Mouse (Mus musculus) left cerebral cortex, postnatal 10 days (tissue): Measurements from ENCODE around the gene Podnl1. TPM values are rescaled to one million over a fixed set of nuclear protein-coding genes. Genes with fewer than 3 reads are reported as not detected.

ENCODE experiments used
- DNase-seq, 2 experiments: peaks; one replicate each; pipeline ENCODE4 v3.0.0; 2021 to 2022; ENCODE audit warnings: low spot score in 2 of 2, mixed read lengths in 1 of 2; ENCODE audit errors: extremely low spot score in 1 of 2
- intact Hi-C: fragments of 180-260 bp; cut with DNase I; formaldehyde crosslinking; loops from one replicate; pipeline ENCODE4 v1.15.1; 2025
- microRNA-seq: library from miRNA; unstranded; fragments of <30 nt; microRNA quantifications from one replicate; pipeline ENCODE4 v1.2.0, GENCODE M21; 2022
- total RNA-seq, 2 experiments: library from RNA; stranded (reverse); gene quantifications; 2 replicates each; pipeline ENCODE4 v1.2.3; 2021

Gene Podnl1
- total RNA-seq, 2 experiments from 2014 or later: not detected

- intact Hi-C loops: no loop called here
- no peak for DNase-seq
Measured at GRCm38 (mm10) chr8:84178592-84178991, 52.8 kb downstream of the Podnl1 start.

GRCm38 (mm10) chr8:84179946-84180345, 54.2 kb downstream of the Podnl1 start:
- intact Hi-C loops: no loop called here
- no peak for DNase-seq

GRCm38 (mm10) chr8:84180530-84181190, 54.9 kb downstream of the Podnl1 start:
- intact Hi-C loops: no loop called here
- DNase-seq: peak in 1 of 2 experiments; percentile 68

Small RNA genes lying within 50 kb of the gene (microRNA-seq; reads per million reads assigned to microRNA genes)
- not detected for gene Gm25110
- gene Mir181c: 4,336 reads per million, percentile 90 among the genes with 10 or more reads in this experiment
- gene Mir181d: 5,807 reads per million, percentile 92 among the genes with 10 or more reads in this experiment
- gene Mir709: not detected

Other genes starting within 250 kb of the Podnl1 start
- 100 to 1,000 TPM; 445 to 464 TPM for gene Adgrl1, start 225.9 kb upstream of the Podnl1 start, total RNA-seq
- under 1 TPM in 1 of 2 experiments, not detected in 1; 0.11 TPM for gene Gm10644, start 170.8 kb upstream of the Podnl1 start, total RNA-seq
- 1 to 10 TPM; 1.1 TPM for gene Asf1b, start 170.5 kb upstream of the Podnl1 start, total RNA-seq
- gene Prkaca, start 153.0 kb upstream of the Podnl1 start, total RNA-seq: 100 to 1,000 TPM; 255 to 264 TPM
- gene Samd1, start 128.3 kb upstream of the Podnl1 start, total RNA-seq: 10 to 100 TPM; 56.4 to 59.1 TPM
- gene 1700067K01Rik, start 124.5 kb upstream of the Podnl1 start, total RNA-seq: under 1 TPM; 0.34 to 0.65 TPM
- under 1 TPM in 1 of 2 experiments, not detected in 1; 0.51 TPM for gene 2210011C24Rik, start 113.8 kb upstream of the Podnl1 start, total RNA-seq
- 10 to 100 TPM in 1 of 2 experiments, 1 to 10 TPM in 1; 9.2 to 11.3 TPM for gene Palm3, start 104.5 kb upstream of the Podnl1 start, total RNA-seq
- 1 to 10 TPM in 1 of 2 experiments, under 1 TPM in 1; 0.86 to 1.0 TPM for gene Il27ra, start 83.4 kb upstream of the Podnl1 start, total RNA-seq
- gene Rln3, start 81.0 kb upstream of the Podnl1 start, total RNA-seq: not detected
- gene Gm10643, start 60.9 kb upstream of the Podnl1 start, total RNA-seq: 1 to 10 TPM; 2.8 to 3.1 TPM
- gene Rfx1, start 59.2 kb upstream of the Podnl1 start, total RNA-seq: 10 to 100 TPM; 19.2 to 21.3 TPM
- 10 to 100 TPM; 30.4 to 33.8 TPM for gene Dcaf15, start 21.2 kb upstream of the Podnl1 start, total RNA-seq
- 10 to 100 TPM; 66.7 to 70.7 TPM for gene Cc2d1a, start 21.9 kb downstream of the Podnl1 start, total RNA-seq
- 1 to 10 TPM; 2.9 to 3.2 TPM for gene 4930432K21Rik, start 22.0 kb downstream of the Podnl1 start, total RNA-seq
- 1 to 10 TPM; 5.4 to 6.8 TPM for gene Nanos3, start 59.2 kb downstream of the Podnl1 start, total RNA-seq
- gene Zswim4, start 111.1 kb downstream of the Podnl1 start, total RNA-seq: 10 to 100 TPM; 14.2 to 14.3 TPM
- gene D8Ertd738e, start 123.7 kb downstream of the Podnl1 start, total RNA-seq: 100 to 1,000 TPM; 130 to 136 TPM
- gene Mri1, start 131.3 kb downstream of the Podnl1 start, total RNA-seq: 10 to 100 TPM; 21.8 to 22.3 TPM
- gene Ccdc130, start 144.4 kb downstream of the Podnl1 start, total RNA-seq: 10 to 100 TPM; 24.1 to 27.1 TPM